Mouse (Mus musculus): Measurements from ENCODE around the gene Edn1. TPM values are rescaled to one million over a fixed set of nuclear protein-coding genes. Genes with fewer than 3 reads are reported as not detected.
A peak's percentile ranks its signal among the peaks of the same experiment; 100 is the strongest.

The Edn1 gene
- total RNA-seq (2021) = 1 to 10 TPM; 2.0 to 2.1 TPM
- long read RNA-seq, experiment 1, partial matches to known transcripts = 0 of 1 reads
- long read RNA-seq, experiment 1, other reads (novel, unspliced or antisense) = 0 of 1 reads
- long read RNA-seq, experiment 2, partial matches to known transcripts = 0 of 1 reads
- long read RNA-seq, experiment 2, other reads (novel, unspliced or antisense) = 0 of 1 reads

DNA sequence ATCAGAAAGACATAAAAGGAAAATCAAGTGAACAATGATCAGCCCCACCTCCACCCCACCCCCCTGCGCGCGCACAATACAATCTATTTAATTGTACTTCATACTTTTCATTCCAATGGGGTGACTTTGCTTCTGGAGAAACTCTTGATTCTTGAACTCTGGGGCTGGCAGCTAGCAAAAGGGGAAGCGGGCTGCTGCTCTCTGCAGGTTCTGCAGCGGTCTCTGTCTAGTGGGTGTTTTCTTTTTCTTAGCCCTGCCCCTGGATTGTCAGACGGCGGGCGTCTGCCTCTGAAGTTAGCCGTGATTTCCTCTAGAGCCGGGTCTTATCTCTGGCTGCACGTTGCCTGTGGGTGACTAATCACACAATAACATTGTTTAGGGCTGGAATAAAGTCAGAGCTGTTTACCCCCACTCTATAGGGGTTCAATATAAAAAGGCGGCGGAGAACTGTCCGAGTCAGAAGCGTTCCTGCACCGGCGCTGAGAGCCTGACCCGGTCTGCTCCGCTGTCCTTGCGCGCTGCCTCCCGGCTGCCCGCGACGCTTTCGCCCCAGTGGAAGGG, at the start of gene Edn1:
Gene Edn1, plus strand, starts transcription at position 316 of the 561 bp plus-strand sequence.
- peak; percentile 20 to 41 for DNase-seq (ENCODE audit: low spot score in 2 of 2)

DNA sequence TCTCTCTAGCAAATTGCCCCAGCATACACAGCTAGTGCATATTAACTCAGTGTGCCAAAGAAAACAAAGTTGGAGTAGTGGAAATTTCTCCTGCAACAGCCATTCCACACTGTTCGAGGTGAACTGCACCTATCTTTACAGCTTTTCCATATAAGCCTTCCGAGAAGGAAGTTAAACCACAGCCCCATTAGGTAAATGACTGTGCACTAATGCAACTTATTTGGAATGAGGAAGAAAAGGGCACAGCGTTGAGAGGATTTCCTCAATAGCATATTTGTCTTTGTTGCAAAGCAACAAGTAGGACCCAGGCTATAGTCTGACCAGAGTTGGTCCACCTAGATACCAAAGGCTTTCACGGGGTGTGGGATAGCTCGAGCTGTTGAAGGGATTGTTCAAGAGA, 47.5 kb upstream of the Edn1 start:
- no peak for DNase-seq (ENCODE audit: low spot score in 2 of 2)

GRCm38 (mm10) chr13:42255105-42255504, 46.2 kb upstream of the Edn1 start:
- DNase-seq (ENCODE audit: low spot score in 2 of 2) = no peak

DNA sequence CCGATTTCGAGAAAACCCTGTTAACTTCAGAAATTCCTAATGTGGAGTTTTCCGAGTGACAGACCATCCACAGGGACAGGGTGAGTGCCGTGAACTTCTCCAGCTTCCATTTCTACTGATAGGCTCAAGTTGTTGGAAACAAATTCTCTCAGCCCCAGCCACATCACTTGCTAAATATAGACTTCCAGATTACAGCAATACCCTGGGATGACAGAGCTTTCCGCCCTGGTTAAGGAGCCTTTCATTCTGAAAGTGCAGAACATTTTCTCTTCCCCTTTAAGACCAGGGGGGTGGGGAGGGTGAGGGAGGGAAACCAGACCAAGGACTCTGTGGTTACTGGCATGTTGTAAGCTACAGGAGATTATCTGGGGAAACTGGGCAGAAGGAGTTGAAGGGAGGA, 42.9 kb upstream of the Edn1 start:
- no peak for DNase-seq (ENCODE audit: low spot score in 2 of 2)

DNA sequence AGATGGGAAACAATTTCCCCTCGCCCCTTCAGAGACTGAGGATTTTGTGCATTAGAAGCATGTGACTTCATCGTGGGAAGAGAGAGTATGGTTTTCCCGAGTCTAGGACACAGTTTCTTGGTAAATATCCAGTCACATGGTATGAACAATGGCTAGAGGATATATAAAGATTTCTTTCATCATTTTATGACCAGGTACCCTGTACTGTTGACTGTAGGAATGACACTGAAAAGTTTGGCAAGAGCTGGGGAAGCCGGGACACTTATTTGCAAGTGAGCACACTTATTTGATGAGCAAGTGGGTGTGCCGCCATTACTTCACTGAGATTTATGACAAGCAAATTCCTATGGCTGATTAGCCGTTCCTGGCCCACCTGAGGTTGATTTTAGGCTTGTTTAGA, 40.6 kb upstream of the Edn1 start:
- DNase-seq (ENCODE audit: low spot score in 2 of 2) = no peak

- no peak for DNase-seq (ENCODE audit: low spot score in 2 of 2)
Measured at GRCm38 (mm10) chr13:42270051-42270450, 31.2 kb upstream of the Edn1 start.

- no peak for DNase-seq (ENCODE audit: low spot score in 2 of 2)
Measured at GRCm38 (mm10) chr13:42276774-42277454, 24.4 kb upstream of the Edn1 start.

- DNase-seq (ENCODE audit: low spot score in 2 of 2) = no peak
Measured at GRCm38 (mm10) chr13:42277751-42278150, 23.5 kb upstream of the Edn1 start.

GRCm38 (mm10) chr13:42285896-42286295, 15.4 kb upstream of the Edn1 start:
- DNase-seq (ENCODE audit: low spot score in 2 of 2) = no peak

DNA sequence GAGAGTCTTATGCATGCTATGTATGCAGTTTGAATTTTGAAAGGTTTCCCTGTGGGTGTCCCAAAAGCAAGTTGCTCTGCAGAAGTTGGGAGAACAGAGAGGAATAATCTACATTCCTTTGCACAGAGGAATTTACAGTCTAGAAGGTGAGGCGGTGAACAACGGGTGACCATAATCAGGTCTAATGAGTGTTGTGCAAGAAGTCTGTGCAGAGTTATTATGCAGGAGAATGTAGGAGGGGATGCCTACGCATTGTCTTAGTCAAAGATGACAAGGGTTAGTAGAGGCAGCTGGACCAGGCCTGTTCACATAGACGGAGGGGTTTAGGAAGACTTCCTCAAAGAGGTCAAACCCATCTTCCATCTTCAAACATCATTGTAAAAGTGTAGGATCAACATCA, 14.5 kb upstream of the Edn1 start:
- no peak for DNase-seq (ENCODE audit: low spot score in 2 of 2)

DNA sequence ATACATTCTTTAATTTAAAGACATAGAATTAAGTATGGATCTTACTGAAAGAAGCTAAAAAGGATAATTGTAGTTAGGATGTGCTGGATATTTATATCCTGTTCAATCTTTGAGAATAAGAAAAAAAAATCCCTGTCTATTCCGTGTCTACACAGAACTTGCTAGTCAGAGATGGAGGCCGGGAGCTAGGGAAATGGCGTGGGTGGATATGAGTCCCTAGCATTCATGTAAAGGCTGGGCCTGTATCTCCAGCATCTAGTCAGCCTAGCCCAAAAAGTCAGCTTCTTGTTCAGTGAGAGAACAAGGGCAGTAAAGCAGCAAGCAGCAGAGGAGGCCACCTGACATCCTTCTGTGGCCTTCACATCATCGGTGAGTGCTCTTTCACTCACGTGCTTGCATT, 8.7 kb upstream of the Edn1 start:
- no peak for DNase-seq (ENCODE audit: low spot score in 2 of 2)

GRCm38 (mm10) chr13:42298302-42298701, 3.0 kb upstream of the Edn1 start:
- DNase-seq (ENCODE audit: low spot score in 2 of 2) = no peak

DNA sequence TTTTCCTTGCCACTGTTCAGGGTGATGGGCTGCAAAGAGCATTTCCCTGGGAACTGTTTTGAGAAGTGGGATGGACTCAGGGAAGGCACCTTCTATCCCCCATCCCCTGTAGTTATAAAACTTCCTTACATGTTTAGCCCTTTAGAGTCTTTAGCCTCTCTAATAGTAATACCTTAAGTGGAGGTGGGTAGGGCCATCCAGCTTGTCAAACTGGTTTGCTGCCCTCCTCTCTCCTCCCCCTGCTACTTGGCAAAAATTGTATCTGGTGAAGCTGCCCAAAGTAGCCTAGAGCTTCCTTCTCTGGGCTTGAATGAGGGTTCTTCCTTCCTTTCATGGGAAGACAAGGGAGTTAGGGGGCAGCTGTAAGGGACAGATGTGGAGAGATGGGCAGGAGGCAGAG, 2.5 kb upstream of the Edn1 start:
- no peak for DNase-seq (ENCODE audit: low spot score in 2 of 2)

- DNase-seq (ENCODE audit: low spot score in 2 of 2) = peak; percentile 63 to 78
Measured at GRCm38 (mm10) chr13:42300567-42300966, 709 bp upstream of the Edn1 start.

DNA sequence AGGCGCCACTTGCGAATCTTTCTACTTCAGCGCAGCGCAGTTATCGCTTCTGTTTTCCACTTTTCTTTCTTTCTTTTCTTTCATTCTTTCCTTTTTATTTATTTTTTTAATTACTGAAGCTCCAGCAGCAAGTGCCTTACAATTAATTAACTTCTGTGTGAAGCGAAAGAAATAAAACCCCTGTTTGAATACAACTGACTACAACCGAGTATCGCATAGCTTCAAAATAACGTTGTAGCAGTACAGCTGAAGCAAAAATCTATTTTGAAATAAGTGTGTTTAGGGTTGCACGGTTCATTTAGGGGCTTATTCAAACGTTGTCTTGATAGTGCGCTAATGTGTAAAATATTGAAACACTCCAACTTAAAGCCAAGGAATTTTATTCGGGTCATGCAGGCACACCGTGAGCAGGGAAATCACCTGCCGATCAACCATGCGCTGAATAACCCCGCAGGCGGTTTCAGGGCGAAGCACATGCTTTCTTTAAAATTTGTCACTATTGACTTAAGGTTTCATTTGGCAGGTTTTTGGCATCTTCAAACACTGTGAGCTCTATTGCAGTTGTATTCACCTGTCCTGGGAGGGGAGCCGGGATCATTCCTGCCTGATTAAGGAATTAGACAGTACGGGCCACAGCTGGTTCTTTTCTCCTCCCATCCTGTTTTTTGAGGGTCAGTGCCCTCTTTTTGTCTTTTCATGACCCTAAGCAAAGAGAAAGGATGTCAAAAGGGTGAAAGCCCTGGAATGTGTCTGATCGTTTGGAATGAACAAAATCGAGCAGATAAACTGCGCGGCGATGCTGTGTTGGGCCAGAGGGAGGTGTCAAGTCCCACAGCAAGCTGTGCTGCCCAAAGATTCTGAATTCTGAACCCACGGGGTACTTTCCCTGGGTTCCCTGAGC, 935 bp downstream of the Edn1 start:
- DNase-seq (ENCODE audit: low spot score in 2 of 2) = no peak

GRCm38 (mm10) chr13:42303180-42303929, 2.1 kb downstream of the Edn1 start:
- no peak for DNase-seq (ENCODE audit: low spot score in 2 of 2)

DNA sequence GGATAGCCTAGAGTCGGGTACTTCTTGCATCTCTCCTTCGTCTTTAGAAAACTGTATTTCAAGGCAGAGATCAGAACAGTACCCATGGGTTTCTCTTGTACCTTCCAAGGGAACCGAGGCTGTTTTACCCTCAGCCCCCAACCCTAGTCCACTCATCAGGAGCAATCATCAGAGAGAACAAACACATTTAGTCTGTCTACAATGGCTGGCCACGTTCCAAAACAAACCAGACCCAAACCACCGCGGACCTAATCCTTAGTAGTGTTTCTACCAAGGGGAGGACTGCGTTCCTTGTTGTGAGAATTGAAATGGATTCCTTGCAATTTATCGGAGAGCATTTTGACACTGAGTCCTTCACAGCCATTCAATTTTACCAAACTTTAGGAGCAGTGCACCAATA, 2.9 kb downstream of the Edn1 start:
- DNase-seq (ENCODE audit: low spot score in 2 of 2) = no peak

- no peak for DNase-seq (ENCODE audit: low spot score in 2 of 2)
Measured at GRCm38 (mm10) chr13:42306870-42307800, 5.9 kb downstream of the Edn1 start.

GRCm38 (mm10) chr13:42308368-42309103, 7.3 kb downstream of the Edn1 start:
- DNase-seq (ENCODE audit: low spot score in 2 of 2) = no peak
